Mouse (Mus musculus): ENCODE results near the gene Mrps18a.
A peak's percentile ranks its signal among the peaks of the same experiment; 100 is the strongest.

The Mrps18a gene

GRCm38 (mm10) chr17:46143578-46144423 is 33.0 kb downstream of the Mrps18a start, which contains the start of gene Rsph9:
Gene Rsph9, minus strand, starts transcription at chr17:46144216.
- DNase-seq (ENCODE audit: low spot score in 2 of 2), result peak; percentile 28 to 48

DNA sequence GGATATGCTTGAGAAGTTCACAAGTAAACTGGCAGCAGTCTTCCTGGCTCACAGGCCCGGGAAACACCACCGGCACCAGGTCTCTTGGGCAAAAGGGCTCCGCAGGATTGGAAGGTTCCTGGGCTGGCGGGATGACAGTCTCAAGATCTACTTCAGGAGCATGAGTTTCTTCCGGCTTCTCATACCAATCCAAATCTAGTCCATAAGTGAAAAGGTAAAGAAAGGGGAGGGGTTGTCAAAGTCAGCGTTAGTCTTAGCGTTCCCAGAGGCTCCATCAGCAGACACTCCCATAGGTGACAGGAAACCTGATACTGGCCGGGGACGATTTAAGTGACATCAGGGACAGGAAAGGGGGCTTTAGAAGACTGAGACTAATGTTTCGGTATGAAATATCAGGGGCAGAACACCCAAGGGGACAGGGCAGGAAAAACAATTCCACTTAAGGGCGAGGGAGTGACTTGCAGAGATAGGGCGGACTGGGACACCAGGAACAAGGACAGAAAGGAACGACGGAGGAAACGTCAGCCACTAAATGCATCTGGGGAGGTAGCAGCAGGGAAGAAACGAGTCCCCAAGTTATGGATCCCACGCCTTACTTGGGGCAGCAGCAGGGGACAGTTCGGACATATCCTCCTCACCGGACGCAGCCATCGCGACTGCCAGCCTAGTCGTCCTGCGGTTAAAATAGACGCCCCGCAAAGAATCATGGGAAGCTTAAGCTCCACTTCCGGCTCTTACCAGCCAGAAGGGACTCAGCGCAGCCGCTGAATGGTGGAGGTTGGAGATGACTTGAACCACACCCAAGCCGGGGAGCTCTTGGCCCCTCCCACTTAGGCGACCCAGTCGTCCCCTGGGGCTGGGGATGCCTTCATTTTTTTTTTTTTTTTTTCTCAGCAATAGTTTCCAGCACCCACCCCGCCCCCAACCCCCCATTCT is 42.3 kb downstream of the Mrps18a start, which contains the start of gene Mad2l1bp:
TSS of gene Mad2l1bp (minus strand) at position 707 of the 936 bp plus-strand sequence.
- peak; percentile 88 to 90 for DNase-seq (ENCODE audit: low spot score in 2 of 2)

GRCm38 (mm10) chr17:46154336-46154735 is 43.5 kb downstream of the Mrps18a start:
- DNase-seq (ENCODE audit: low spot score in 2 of 2), result no peak

DNA sequence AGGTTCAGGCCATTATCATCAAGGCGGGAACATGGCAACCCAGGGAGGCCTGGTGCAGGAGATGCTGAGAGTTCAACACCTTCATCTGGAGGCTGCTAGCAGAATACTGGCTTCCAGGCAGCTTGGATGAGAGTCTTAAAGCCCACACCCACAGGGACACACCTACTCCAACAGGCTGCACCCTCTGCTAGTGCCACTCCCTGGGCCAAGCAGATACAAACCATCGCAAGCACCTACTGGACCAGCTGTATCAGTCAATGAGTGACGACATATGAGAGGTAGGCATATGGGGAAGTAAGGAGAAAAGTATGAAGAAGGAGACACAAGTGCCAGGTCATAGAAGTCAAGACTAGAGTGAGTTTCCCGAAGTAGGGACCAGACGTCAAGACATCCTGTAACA is 45.9 kb downstream of the Mrps18a start:
- no peak for DNase-seq (ENCODE audit: low spot score in 2 of 2)

- no peak for DNase-seq (ENCODE audit: low spot score in 2 of 2)
Measured at GRCm38 (mm10) chr17:46157131-46157530, 46.3 kb downstream of the Mrps18a start.

DNA sequence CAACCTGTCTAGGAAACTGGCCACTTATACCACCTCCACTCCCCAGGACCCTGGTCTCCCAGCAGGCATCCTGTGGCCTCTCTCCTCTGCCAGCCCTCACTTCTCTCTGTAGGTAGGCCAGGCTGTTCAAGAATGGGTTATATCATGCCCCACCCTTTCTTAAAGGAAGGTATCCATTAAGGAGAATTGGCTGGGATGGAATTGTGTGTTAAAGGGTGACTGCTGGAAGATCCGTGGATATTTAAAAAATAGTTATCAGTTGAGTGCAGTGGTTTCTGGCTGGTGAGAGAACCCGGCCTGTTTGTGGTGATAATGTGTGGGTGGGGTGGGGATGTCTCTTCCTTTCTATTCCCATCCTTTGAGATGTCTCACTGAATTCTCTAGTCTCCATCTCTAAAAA is 48.5 kb downstream of the Mrps18a start:
- DNase-seq (ENCODE audit: low spot score in 2 of 2), result no peak

DNA sequence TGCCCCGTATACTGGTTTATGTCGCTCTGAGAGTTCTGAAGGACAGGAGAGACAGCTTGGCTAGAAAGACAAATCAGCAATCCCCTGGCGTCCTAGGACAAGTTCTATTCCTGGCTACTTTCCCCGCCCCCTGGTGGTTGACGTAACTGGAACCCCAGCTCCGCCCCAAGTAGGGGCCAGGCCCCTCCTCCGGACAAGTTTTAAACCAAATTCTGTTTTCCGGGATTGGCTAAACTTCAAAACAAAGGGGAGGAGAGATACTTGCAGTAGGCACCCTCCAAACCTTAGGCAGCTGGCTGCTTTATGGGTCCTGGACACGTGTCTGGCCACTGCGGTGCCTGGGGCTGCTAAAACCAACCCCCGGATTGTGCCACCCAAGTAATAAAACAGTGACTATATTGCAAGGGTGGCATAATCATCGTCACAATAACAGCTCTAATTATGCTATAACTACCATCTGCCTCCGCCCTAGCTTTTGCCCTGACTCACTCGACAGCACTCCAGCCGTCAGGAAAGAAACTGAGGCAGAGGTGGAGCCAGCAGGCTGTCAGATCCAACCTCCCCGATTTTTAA is 49.4 kb downstream of the Mrps18a start:
- DNase-seq (ENCODE audit: low spot score in 2 of 2), result peak; percentile 88 to 93

DNA sequence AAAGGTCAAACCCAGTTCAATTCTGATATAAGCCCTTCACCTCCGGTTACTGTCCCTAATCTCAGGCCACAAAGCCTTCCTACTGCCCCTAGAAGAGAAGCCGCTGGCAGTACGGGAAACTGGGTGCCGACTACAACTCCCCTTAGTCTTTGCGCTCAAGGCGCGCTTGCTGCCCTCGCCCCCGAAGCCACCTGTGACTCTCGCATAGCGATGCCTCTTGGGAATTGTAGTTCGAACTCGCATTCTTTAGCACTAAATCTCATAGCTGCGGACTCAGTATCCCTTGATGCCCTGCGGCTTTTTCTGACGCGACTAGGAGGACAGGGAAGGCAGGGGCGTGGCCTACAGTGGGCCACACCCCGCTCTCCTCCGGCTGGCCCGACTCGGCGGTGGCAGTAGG is 49.9 kb downstream of the Mrps18a start, which contains the start of gene Gtpbp2:
TSS of gene Gtpbp2 (plus strand) at position 347 of the 400 bp plus-strand sequence.
- DNase-seq (ENCODE audit: low spot score in 2 of 2), result peak; percentile 93 to 96

DNA sequence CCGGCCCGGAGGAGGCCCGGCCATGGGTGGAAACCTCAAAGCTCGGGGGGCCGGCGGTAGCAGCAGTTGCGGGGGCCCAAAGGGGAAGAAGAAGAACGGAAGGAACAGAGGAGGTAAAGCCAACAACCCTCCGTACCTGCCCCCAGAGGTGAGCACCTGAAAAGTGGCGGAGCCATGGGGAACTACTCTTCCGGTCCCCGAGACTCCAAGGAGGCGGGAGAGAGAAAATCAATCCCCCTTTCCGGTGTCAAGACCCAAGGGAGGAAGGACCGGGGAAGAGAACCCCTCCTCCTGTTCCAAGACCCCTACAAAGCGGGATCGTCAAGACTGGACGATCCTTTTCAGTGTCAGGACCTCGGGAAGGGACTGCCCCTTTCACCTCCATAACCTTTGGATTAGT is 50.4 kb downstream of the Mrps18a start:
- no peak for DNase-seq (ENCODE audit: low spot score in 2 of 2)

- no peak for DNase-seq (ENCODE audit: low spot score in 2 of 2)
Measured at GRCm38 (mm10) chr17:46161710-46162109, 50.9 kb downstream of the Mrps18a start.

- DNase-seq (ENCODE audit: low spot score in 2 of 2), result no peak
Measured at GRCm38 (mm10) chr17:46162551-46162950, 51.8 kb downstream of the Mrps18a start.

DNA sequence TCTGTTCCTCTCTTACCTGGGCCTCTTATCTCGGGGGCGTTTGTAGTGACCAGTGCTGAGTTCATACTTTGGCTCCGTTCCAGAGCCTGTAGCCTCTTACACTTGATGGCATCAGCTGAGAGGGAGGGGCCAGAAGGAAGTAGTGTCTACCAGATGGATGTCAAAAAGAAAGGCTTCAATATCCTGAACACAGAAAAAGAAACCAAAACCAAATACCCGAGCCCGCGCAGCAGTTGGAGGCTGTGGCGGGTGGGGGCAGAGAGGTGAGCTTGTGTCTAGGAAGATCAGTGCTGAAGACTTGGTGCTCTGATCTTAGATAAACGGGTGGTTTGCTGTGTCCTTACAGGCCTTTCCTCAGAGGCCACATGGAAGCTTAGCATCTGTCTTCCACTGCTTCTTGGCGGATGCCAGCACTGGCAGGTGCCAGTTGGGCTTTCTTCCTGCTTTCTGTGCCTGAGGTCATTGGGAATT is 52.2 kb downstream of the Mrps18a start:
- peak; percentile 64 to 65 for DNase-seq (ENCODE audit: low spot score in 2 of 2)

DNA sequence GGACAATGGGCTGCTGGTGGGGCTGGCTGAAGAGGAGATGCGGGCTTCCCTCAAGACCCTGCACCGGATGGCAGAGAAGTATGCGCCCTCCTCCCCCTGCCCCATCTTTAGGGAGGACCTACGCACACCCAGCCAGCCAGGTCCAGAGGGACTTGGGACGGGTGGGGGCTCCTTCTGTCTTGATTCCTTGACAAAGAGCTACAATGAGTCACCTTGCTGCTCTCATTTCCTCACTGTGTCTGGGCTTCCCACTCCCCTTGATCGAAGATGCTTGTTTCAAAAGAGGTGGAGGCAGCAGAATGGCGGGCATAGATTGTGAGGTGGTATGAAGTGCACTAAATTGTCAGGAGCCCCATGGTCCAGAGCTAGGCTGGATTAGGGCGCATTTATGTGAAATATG is 53.5 kb downstream of the Mrps18a start:
- DNase-seq (ENCODE audit: low spot score in 2 of 2), result no peak

DNA sequence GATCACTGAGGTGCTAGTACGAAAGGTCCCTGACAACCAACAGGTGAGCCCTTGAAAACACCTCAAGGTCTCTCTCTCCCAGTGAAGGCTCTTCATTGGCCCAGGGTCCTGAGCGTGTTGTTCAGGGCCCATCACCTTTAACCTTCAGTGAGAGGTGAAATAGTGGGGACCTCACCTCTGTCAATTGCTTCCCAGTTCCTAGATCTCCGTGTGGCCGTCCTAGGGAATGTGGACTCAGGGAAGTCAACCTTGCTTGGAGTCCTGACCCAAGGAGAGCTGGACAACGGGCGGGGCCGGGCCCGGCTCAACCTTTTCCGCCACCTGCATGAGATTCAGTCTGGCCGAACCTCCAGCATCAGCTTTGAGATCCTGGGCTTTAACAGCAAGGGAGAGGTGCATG is 54.0 kb downstream of the Mrps18a start:
- no peak for DNase-seq (ENCODE audit: low spot score in 2 of 2)

- no peak for DNase-seq (ENCODE audit: low spot score in 2 of 2)
Measured at GRCm38 (mm10) chr17:46165460-46165859, 54.7 kb downstream of the Mrps18a start.

- DNase-seq (ENCODE audit: low spot score in 2 of 2), result no peak
Measured at GRCm38 (mm10) chr17:46166270-46166669, 55.5 kb downstream of the Mrps18a start.

GRCm38 (mm10) chr17:46167014-46167413 is 56.2 kb downstream of the Mrps18a start:
- no peak for DNase-seq (ENCODE audit: low spot score in 2 of 2)

- no peak for DNase-seq (ENCODE audit: low spot score in 2 of 2)
Measured at GRCm38 (mm10) chr17:46168318-46168717, 57.5 kb downstream of the Mrps18a start.

DNA sequence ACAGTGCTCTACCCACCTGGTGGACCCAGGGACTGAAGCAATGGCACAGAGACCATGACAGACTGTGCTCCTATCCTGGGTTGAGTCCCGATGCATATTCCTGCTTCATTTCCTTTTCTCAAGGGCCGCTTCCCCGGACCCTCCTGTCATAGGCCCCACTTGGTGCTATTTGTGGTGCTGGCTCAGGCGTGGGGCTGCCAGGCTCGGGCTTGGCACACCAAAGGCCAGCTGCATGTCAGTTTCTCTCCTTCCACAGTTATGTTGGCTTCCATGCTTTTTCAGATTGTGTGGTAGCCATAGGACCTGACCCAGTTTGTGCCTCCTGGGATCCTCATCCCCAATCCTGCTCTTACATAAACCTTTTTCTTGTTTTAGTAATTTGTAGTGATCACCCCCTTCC is 58.0 kb downstream of the Mrps18a start:
- DNase-seq (ENCODE audit: low spot score in 2 of 2), result no peak

DNA sequence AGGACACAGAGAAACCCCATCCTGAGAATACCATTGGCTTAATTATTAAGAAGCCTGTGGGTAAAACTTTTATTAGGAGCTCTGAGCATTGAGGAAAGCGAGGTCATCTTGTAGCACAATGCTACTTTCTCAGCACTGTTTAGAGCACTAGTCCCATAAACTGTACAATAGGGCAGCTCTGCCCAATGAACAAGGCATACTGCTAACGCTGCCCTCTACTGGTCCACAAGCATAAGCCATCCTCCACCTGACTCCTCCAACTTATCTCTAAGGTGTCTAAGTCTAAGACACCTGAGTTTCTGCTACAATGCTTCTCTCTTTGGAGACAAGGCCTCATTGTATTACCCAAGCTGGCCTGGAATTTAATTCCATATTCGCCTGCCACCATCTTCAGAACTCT is 59.8 kb downstream of the Mrps18a start:
- peak in 1 of 2 experiments; percentile 63 for DNase-seq (ENCODE audit: low spot score in 2 of 2)

Measured in thymus, postnatal 10 days (tissue).